Mouse (Mus musculus) lung, adult 18-20 months (tissue): Measurements from ENCODE around the gene Adprh.
"Not testable (repeated sequence)": the region's sequence is repeated elsewhere in the genome, so short reads cannot be mapped to it uniquely, and the experiment has no call there.

Source experiments
- DNase-seq, 2 experiments: peaks; one replicate each; pipeline ENCODE4 v3.0.0; 2022; ENCODE audit warnings: mixed read lengths in 2 of 2

Adprh gene

DNA sequence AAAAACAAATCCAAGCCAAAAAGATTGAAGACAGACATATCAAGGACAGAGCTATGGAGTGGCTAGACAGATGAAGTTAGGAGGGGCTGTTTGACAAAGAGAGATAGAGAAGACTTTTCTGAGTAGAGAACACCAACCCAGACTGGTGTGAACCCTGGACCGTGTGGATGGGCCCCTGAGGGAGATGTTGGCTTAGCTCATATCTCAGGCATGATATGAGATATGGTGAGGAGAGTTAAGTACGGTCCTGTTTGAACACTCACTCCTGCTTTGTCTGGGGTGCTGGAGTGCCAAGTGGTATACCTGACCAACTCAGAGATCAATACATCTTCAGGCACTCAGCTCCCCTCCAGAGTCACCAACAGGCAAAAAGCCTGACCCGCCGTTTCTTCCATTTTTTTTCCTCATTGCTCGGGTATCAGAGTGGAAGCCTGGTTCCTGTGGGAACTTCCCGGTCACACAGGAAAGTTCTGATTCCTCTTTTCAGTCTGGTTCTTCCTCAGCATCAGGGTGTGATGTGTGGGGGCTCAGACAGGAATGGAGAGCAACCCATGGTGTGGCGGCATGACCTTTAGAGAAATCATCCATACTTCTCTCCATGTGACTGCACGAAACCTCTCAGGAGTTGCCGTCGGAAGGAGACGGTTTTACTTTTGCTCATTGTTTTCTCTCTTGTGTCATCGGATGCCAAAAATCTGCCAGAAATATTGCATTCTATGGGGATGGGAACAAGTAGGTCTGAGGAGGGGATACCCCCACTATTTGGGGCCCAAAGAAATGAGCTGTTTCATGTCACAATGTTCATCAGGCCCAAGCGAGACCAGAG lies 14.8 kb upstream of the Adprh start:
- no peak for DNase-seq

GRCm38 (mm10) chr16:38466089-38466488 lies 13.6 kb upstream of the Adprh start:
- no peak for DNase-seq

GRCm38 (mm10) chr16:38463305-38463704 lies 10.8 kb upstream of the Adprh start:
- DNase-seq: no peak

GRCm38 (mm10) chr16:38462161-38462560 lies 9.7 kb upstream of the Adprh start:
- no peak for DNase-seq

GRCm38 (mm10) chr16:38461749-38462148 lies 9.2 kb upstream of the Adprh start:
- DNase-seq: no peak

GRCm38 (mm10) chr16:38459990-38460389 lies 7.5 kb upstream of the Adprh start:
- DNase-seq: no peak

GRCm38 (mm10) chr16:38458600-38459280 lies 6.2 kb upstream of the Adprh start:
- DNase-seq: peak in 1 of 2 experiments; percentile 25

DNA sequence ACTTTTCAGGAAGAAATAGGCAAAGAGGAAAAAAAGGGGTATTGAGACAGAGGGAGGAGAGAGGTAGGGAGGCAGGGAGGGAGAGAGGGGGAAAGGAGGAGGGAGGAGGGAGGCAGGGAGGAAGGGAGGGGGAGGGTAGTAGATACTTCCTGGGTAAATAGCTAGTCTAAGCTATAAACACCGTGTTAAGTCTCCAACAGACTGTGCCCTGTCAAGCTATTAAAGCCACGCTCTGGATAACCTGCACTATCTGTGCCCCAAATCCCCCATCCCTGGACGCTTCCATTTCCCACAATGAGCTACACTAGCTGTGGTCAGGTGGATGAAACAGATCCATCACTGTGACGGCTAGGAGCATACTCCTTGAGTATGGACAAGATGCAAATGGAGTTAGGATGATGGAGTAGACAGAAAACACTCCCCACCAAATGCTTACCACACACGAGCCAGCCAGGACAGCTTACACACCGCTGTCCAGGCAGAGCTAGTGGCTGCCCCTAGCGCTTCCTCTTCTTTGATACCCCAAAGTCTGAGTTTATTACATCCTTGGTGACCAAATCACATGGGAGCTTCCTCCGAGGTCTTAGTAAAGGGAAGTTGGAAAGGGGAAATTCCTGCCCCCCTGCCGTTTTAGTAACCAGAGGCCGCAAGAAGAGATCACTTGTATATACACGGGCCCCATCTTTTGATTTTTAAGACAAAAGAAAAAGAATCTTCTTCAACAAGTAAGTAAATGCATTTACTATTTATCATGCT lies 4.5 kb upstream of the Adprh start:
- peak; percentile 28 to 33 for DNase-seq

DNA sequence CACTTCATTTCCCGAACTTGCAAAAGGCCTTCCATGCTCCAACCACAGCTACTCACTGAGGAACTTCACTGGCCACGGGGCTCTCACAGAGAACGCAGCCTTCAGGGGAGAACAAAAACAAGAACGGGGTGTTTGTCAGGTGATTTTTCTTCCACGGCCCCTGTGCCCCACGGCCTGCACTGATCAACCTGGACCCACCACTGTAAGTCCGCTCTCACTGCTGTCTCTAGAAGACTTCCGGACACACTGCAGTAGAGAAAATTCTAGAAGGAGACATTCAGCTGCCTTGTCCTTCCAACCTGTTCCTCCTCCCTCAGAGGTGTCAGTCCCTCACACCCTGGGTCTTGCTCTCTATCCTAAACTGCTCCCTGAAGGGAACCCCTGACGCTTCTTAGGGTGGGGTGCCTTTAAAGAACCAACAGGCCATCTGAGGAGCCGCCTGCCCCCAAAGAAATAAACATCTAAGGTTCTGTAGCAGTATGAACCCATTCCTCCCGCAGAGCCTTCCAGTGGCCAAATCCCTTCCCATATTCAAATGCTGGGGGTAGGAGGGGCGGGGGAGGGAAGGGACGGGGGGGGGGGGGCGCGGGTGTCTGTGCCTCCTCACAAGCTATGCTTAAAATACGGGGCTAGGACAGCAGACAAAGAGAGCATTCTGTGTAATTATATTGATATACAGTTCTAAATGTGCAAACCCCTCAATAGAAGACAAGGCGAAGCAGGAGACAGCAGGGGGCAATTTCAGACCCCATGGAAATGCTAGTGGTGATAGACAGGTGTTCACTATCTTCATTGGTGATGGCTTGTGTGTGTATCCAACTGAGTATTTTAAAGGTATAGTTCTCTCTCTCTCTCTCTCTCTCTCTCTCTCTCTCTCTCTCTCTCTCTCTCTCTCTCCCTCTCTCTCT lies 3.3 kb upstream of the Adprh start, which contains the start of gene Cd80:
Cd80 (plus strand) TSS at position 51 of the 908 bp plus-strand sequence.
- no peak for DNase-seq

DNA sequence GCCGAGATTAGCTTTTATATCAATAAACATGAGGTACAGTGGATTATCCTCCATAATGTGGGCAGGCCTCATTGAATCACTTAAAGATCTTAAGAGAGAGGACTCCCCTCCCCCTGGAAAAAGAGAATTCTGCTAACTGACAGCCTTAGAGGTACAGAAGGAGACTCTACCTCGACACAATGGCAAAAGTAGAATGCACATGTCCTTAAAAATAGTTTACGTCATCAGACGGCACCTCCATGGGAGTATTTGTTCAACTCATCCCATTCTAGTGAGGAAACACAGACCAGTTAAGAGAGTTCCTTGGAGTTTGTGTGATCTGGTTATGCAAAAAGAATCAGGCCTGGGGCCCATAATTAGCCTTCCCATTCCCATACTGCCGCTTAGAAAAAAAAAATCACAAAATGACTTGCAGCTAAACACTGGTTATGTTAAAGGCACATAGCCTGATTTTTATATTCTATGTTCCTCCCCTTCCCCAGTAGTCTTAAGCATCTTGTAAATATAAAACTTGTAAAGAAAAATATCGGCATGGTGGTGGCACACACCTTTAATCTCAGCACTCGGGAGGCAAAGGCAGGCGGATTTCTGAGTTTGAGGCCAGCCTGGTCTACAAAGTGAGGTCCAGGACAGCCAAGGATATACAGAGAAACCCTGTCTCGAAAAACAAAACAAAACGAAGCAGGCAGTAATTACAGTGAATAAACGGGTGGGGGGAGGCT lies 2.2 kb upstream of the Adprh start:
- DNase-seq: no peak

DNA sequence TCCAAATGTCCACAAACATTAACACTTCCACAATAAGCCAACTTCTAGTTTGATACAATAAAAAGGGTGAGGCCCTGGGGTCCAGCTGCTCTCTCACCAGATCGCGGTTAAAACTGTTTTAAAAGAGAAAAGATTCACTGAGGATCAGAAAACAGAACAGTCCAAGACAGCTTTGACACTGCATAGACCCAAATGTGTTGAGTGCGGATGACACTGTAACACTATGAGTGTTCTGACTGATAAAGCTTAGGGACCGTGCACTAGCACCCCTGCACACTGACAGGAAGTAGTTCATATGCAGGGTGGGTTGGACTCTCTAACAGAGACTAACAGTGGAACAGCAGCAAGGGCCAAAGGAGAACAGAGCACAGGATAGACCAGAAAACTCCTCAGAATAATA lies 1.4 kb upstream of the Adprh start:
- no peak for DNase-seq

DNA sequence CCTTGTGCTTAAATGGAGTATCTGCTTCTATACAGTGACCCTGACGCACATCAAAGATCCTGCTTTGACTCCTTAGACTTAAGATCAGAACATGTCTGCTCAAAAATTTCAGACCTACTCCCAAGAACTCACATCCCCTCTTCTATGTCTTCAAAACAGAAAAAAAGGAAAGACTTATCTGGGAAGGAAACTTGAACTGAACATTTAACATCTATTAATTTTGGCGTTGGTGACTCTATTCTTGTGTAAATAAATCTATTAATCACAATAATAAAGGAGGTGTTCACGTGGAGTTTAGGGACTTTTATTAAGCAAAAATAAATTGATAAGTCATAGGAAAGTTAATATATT lies 675 bp upstream of the Adprh start:
- DNase-seq: no peak

- no peak for DNase-seq
Observed at GRCm38 (mm10) chr16:38451421-38452205, 890 bp downstream of the Adprh start.

DNA sequence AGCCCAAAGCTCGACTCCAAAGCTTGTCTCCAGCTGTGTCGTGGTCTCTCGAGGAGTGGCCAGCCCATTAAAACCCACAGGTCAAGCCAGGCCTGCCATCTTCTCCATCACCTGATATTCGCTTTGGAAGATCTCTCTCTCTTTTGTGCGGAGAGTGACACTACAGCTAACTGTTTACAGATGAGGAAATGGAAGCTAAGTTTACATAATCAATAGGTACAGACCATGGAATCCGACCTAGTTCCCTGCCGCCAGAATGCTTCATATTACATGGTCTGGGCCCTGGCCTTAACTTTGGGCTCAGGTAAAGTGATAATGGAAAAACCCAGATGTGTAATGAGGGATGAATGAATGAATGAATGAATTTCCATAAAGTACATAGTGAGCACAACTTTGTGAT lies 1.8 kb downstream of the Adprh start:
- no peak for DNase-seq

GRCm38 (mm10) chr16:38448458-38448857 lies 4.0 kb downstream of the Adprh start:
- DNase-seq: no peak

DNA sequence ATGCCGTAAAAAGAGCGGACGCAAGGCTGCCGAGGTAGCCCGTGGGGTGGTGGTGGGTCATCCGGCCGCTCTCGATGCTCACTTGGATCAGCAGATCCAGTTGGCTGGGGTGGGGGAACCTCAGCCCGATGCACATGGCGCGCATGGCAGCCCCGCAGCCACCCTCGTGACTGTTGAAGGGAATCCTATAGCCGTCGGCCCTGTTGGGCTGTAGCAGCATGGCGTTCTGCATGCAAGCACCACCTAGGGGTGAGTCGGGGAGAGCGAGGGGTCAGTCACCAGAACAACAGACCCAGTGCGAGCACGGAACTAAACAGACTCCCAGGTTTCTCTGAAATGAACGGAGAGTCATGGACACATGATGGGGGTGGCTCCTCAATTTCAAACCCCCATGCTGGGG lies 5.1 kb downstream of the Adprh start:
- no peak for DNase-seq

DNA sequence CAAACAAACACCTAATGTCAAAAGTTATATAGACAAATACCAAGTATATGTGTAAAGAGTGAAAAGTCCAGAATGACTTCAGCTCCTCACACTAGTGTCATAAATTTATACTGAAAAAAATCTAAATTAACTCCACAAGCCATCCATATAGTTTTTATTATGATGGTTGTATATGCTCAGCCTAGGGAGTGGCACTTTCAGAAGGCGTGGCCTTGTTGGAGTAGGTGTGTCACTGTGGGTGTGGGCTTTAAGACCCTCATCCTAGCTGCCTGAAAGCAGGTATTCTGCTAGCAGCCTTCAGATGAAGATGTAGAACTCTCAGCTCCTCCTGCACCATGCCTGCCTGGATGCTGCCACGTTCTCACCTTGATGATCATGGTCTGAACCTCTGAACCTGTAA lies 6.4 kb downstream of the Adprh start:
- DNase-seq: not testable (repeated sequence)

DNA sequence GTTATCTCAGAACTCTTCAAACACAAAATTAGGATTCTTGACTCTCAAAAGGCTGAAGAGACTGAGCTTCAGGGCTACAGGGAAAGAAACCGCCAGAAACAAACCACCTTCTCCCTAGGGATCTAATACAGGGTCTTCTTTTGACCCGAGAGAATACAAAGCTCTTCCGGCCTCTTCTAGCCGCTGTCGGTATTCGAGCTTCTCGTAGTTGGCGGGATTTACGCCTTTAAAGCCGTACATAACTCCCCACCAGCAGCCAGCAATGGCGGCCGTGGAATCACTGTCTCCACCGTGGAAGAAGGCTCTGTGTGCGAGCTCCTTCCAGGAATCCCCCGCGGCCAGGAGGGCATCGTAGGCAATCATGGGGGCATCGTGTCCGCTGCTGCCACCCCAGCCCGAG lies 6.9 kb downstream of the Adprh start:
- DNase-seq: no peak

DNA sequence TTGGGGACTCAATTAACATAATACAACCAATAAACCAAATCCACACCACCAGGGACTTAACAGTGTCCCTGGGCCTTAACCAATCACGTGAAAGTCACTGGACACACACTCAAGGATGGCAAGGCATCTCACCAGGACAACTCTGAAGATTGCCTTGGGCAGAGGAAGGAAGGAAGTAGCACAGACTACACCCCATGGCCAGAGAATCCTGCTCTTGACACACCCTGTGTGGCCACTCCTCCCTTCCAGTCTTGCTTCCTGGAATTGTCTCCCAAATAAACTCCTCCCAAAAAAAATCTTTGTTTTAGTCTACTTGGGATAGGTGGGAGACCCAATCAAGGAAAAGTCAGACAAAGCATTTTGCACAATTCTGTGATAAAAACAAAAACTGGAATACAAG lies 7.5 kb downstream of the Adprh start:
- no peak for DNase-seq

DNA sequence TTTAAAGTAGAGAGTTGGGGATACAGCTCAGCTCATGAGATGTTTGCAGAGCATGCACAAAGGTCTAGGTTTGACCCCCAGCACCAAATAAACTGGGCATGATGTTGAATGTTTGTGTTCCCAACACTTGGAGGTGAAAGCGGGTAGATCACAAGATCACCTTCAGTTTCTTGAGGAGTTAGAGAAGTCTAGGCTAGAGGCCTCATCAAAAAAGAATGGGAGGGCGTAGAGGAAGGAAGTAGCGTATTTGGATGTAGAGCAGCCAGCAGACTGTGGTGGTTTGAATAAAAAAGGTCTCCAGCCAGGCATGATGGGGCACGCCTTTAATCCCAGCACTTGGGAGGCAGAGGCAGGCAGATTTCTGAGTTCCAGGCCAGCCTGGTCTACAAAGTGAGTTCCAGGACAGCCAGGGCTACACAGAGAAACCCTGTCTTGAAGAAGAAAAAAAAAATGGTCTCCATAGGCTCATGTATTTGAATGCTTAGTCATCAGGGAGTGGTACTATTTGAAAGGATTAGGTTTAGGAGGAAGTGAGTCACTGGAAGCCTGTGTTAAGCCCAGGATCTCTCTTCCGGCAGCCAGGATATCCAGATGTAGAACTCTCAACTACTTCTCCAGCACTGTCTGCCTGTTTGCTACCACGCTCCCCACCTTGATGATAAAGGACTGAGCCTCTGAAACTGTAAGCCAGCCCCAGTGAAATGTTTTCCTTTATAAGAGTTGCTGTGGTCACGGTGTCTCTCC lies 8.6 kb downstream of the Adprh start:
- no peak for DNase-seq
